Mouse (Mus musculus): ENCODE measurements at regions not wholly inside any gene's neighbourhood (a gene's known extent, or its start where the extent isn't known, plus 50 kb on each side); places are given as distances from the start of the nearest gene placed in this dataset.

DNA sequence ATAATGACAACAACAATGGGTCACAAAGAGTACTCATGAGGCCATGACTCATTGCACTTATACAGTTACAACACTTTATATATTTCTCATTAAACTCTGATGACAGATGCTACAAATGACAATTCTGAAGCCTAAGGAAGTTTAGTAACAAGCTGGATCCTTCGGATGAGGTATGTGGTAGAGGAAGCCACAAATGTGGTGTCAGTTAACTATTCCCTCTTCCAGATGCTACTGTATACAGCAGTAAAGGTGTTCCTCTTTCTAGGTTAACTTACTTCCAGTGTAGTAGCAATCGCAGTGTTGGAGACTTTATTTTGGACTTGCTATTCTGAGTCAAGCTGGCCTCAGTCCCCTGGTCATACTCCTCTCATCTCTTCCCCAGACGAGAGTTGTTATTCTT lies 580.1 kb downstream of the Lmo4 start:
- peak; percentile 64 for ATAC-seq (replicated peaks; ENCODE audit: low read depth, poor library complexity, severe bottlenecking)

GRCm38 (mm10) chr3:143622275-143622674 lies 582.7 kb downstream of the Lmo4 start:
- ATAC-seq (replicated peaks; ENCODE audit: low read depth, poor library complexity, severe bottlenecking) = peak; percentile 92

DNA sequence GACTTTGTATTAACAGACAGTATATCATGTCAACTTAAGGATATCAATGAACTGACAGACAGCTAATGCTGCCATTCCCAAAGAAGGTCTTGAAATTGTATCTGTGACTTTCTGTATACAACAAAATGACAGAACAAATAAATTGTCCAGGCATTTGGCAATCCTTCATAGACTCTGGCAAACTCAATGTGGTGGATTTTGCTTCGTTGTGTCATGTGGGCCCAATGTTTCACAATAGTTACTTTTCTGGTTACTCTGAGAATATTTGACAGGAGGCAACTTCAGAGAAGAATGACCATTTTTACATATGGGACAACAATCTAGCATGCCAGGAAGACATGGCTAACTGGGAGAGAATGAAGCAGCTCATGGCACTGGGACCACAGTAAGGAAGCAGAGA lies 585.9 kb downstream of the Lmo4 start:
- ATAC-seq (replicated peaks; ENCODE audit: low read depth, poor library complexity, severe bottlenecking) = no peak

DNA sequence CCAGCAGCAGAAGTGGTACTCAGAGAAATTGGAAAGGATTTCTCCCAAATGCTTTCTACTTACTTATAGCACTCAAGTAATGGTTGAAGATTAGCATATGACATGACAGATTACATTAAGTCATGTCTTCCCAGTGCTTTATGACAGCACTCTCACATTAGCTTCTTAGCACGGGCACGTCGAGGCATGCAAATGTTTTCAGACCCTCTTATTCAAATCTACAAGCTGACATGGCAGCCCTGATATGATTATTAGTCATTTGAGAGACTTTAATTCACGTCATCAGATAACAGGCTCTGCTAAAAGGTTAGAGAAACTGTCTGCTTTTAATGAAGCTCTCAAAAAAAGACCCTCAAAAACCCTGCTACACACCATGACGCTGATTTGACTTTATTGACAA lies 590.1 kb downstream of the Lmo4 start:
- no peak for ATAC-seq (replicated peaks; ENCODE audit: low read depth, poor library complexity, severe bottlenecking)

GRCm38 (mm10) chr3:143614004-143614403 lies 591.0 kb downstream of the Lmo4 start:
- no peak for ATAC-seq (replicated peaks; ENCODE audit: low read depth, poor library complexity, severe bottlenecking)

GRCm38 (mm10) chr3:143609673-143610072 lies 595.3 kb downstream of the Lmo4 start:
- no peak for ATAC-seq (replicated peaks; ENCODE audit: low read depth, poor library complexity, severe bottlenecking)

GRCm38 (mm10) chr3:143599120-143599519 lies 605.9 kb downstream of the Lmo4 start:
- ATAC-seq (replicated peaks; ENCODE audit: low read depth, poor library complexity, severe bottlenecking) = peak; percentile 90

GRCm38 (mm10) chr3:143596949-143597593 lies 607.9 kb downstream of the Lmo4 start:
- no peak for ATAC-seq (replicated peaks; ENCODE audit: low read depth, poor library complexity, severe bottlenecking)

DNA sequence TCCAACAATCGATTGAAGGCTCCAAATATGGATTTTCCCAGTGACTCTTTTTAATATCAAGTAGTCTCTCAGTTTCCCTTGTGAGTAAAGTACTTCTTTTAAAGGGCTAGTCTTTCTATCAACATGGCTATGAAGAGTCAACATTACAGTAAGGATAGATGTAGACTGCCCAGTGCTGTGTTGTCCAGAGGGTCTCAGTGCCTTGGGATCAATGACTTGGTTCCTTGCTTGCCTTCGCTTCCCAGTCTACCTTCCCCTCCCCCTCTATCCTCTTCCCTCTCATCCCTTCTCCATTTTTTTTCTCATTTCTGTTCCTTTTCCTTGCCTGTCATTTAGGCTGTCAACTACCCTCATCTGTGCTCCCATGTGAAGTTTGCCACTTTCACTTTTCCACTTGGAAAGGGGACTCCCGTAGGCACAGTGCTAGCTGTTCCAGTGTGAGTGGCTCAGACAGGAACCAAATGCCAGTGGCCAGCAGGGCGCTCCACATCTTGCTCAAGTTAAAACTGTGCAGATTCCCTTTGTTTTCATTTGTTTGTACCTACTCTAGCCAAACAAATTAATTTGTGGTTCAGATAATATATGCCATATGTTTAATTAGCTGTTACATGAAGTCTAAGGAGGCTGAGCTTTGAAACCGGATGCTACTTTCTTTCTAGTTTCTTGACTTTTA lies 608.9 kb downstream of the Lmo4 start:
- no peak for ATAC-seq (replicated peaks; ENCODE audit: low read depth, poor library complexity, severe bottlenecking)

GRCm38 (mm10) chr3:143595081-143595480 lies 609.9 kb downstream of the Lmo4 start:
- ATAC-seq (replicated peaks; ENCODE audit: low read depth, poor library complexity, severe bottlenecking) = no peak

- no peak for ATAC-seq (replicated peaks; ENCODE audit: low read depth, poor library complexity, severe bottlenecking)
These were observed 610.3 kb downstream of the Lmo4 start for GRCm38 (mm10) chr3:143594676-143595075.

DNA sequence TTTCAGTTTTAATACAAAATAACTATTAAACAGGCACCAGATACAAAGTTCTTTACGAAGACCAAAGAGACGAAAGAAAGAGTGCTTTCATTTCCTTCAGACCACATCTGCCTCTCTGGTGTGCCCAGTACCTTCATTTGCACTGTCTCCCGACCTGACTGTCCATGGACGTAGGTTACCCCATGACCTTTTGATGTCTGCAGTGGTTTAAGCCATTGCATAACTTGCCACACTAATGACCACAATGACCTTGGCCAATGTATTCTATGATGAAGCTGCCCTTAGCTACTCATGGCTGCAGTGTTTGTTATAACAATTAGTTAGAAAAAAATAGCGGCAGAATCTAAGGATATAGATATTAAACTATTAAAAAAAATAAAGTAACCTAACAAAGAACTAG lies 618.4 kb downstream of the Lmo4 start:
- no peak for ATAC-seq (replicated peaks; ENCODE audit: low read depth, poor library complexity, severe bottlenecking)

GRCm38 (mm10) chr3:143584692-143585603 lies 620.1 kb downstream of the Lmo4 start:
- peak; percentile 69 for ATAC-seq (replicated peaks; ENCODE audit: low read depth, poor library complexity, severe bottlenecking)

DNA sequence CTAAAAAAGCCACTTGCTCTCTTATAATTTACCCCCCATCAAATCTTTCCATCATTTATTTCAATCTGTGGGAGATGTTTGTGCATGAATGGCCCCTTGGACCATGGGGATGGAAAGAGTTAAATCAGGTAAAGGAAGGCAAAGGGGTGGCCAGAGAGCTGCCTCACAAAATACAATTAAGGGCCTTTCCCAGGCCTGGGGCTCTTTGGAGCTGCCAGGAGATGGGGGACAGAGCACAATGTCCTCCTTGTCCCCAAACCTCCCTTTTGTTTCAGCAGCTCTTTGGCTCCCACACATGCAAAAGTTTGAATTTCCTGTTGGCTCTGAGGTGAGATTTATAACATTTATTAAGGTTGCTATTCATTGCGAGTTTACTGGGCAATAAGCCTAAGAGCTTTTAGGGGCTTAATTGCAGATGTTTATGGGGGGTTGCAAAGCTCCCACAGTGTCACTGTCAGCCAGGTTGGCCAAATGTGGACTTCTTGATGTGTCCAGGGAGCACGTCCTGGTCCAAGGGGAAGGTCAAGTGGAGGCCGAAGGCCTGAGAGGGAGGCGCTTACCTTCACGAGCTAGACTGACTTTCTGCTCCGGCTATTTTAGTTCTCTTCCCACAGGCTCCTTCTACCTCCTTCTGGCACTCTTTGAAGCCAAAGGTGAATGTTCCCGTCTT lies 628.5 kb downstream of the Lmo4 start:
- no peak for ATAC-seq (replicated peaks; ENCODE audit: low read depth, poor library complexity, severe bottlenecking)

DNA sequence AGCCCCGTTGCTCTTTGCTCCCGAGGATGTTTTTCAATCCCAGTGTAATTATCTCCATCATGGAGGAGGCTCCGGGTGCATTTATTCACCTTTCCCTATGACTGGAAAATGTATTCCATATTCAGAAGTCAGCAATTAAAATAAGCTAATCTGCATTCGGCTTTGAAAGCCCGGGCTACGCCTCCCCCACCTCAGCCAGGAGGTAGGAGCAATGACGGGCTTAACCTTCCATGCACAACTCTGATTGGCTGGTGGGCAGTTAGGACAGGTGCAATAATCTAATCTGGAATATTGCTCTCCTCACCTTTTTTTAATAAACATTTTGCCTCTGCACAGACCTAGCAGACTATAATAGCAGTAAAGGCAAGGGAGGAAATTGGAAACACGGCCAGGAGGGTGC lies 629.3 kb downstream of the Lmo4 start:
- no peak for ATAC-seq (replicated peaks; ENCODE audit: low read depth, poor library complexity, severe bottlenecking)

- ATAC-seq (replicated peaks; ENCODE audit: low read depth, poor library complexity, severe bottlenecking) = no peak
These were observed 630.8 kb downstream of the Lmo4 start for GRCm38 (mm10) chr3:143574035-143574864.

DNA sequence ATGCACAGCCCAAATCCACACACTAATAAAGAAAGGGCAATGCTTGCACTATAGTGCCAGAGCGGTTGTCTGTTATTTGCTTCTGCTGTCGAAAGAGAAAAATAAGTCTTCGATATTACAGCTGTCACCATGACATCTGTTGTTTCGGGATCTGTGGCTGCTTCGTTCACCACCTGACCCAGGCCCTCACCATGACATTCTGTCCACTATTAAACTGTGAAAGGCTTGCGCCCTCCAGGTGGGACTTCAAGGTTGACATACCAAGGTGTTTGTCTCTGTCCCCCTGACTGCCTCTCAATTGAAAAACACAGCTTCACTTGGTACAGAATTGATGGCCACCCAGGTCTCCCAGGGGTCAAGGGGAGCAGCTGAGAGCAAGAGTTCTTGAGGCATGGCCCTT lies 635.1 kb downstream of the Lmo4 start:
- no peak for ATAC-seq (replicated peaks; ENCODE audit: low read depth, poor library complexity, severe bottlenecking)

- ATAC-seq (replicated peaks; ENCODE audit: low read depth, poor library complexity, severe bottlenecking) = no peak
These were observed 640.0 kb downstream of the Lmo4 start for GRCm38 (mm10) chr3:143565067-143565466.

DNA sequence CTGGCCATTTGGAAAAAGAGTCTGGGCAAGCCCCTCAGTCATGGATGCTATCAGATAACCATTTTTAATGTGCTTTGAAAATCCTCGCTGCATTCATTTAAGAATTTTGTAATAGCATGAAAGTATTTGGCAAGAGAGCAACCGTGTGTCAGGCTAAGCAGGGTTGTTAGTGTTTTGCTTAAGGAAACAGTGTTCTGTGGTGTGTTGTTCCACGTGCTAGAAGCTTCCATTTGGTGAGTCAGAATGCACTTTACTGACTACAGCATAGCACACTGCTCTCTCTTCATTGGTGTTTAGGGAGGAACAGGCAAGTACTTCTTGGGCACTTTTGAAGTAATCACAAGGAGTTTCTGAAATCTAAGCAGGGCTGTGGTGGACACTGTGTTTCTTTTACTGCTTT lies 661.0 kb upstream of the Pkn2 start:
- no peak for ATAC-seq (replicated peaks; ENCODE audit: low read depth, poor library complexity, severe bottlenecking)

DNA sequence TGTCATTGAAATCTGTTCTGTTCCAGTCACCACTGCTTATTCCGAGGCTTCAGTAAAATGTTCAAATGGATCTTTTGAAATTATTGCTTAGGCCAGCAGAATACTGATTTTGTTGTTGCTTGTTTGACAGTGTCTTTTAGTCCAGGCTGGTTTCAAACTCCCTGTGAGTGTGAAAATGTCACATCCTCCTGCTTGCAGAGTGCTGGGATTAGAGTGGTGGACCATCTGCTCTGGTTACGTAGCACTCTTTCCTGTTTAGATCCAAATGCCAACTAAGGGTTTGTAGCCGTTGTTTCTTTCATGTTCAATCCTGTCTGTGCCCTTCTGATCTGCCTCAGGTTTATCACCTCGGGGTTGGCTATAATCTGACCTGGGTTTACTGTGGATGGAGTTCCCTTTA lies 646.2 kb upstream of the Pkn2 start:
- 0 out of 2 replicates have a peak, but pooled peaks have one; percentile 30 for ATAC-seq (replicated peaks; ENCODE audit: low read depth, poor library complexity, severe bottlenecking)

All from common myeloid progenitor, adult 5-6 weeks (primary cell).